Mouse (Mus musculus) limb, embryonic 11.5 days (tissue): ENCODE measurements around the gene Triap1. TPM values are rescaled to one million over a fixed set of nuclear protein-coding genes. Genes with fewer than 3 reads are reported as not detected.
"Not testable (repeated sequence)": the region's sequence is repeated elsewhere in the genome, so short reads cannot be mapped to it uniquely, and the experiment has no call there.

Source experiments
- ATAC-seq: fragments of 200-750 bp; cut with Nextera tagmentation; 2 replicates; pipeline ENCODE4 v1.8.0; 2017; ENCODE audit warnings: low read depth; ENCODE audit not compliant: insufficient number of reproducible peaks, low FRiP score, low TSS enrichment
- DNase-seq: peaks from one replicate; pipeline ENCODE4 v3.0.0-alpha.2; 2015; ENCODE audit warnings: low spot score
- H3K27ac ChIP-seq: fragments of 300-500 bp; sonication (generic); replicated peaks from 2 replicates; pipeline ENCODE4 v1.5.1; 2014; ENCODE audit warnings: low read depth, mild to moderate bottlenecking, low read length
- H3K27me3 ChIP-seq: fragments of 300-500 bp; sonication (generic); 2 replicates; pipeline ENCODE4 v1.6.1; 2014; ENCODE audit warnings: mild to moderate bottlenecking, low read length, mixed read lengths; ENCODE audit not compliant: control insufficient read depth, insufficient read depth
- H3K36me3 ChIP-seq: fragments of 300-500 bp; sonication (generic); 2 replicates; pipeline ENCODE4 v1.6.1; 2014; ENCODE audit warnings: mild to moderate bottlenecking, low read length, moderate library complexity, mixed read lengths; ENCODE audit not compliant: control insufficient read depth, insufficient read depth
- H3K4me1 ChIP-seq: fragments of 300-500 bp; sonication (generic); 2 replicates; pipeline ENCODE4 v1.6.1; 2014; ENCODE audit warnings: low read length, mixed read lengths; ENCODE audit not compliant: control insufficient read depth, insufficient read depth
- H3K4me2 ChIP-seq: fragments of 300-500 bp; sonication (generic); 2 replicates; pipeline ENCODE4 v1.6.1; 2014; ENCODE audit warnings: low read depth, mild to moderate bottlenecking, moderate library complexity; ENCODE audit not compliant: severe bottlenecking
- H3K4me3 ChIP-seq: fragments of 300-500 bp; sonication (generic); 2 replicates; pipeline ENCODE4 v1.5.1; 2014; ENCODE audit warnings: low read depth, low read length
- H3K9ac ChIP-seq: fragments of 300-500 bp; sonication (generic); 2 replicates; pipeline ENCODE4 v1.6.1; 2014; ENCODE audit warnings: mild to moderate bottlenecking, low read length
- H3K9me3 ChIP-seq: fragments of 300-500 bp; sonication (generic); 2 replicates; pipeline ENCODE4 v1.6.1; 2016; ENCODE audit warnings: low read length; ENCODE audit not compliant: control insufficient read depth
- WGBS: fragments of 180-500 bp; shearing (Covaris S2); extraction: QIAGEN DNeasy Blood & Tissue Kit; methylation state at CpG from one replicate; pipeline ENCODE4 v1.1.7; 2014; 5-methylcytosine and 5-hydroxymethylcytosine counted together
- polyA plus RNA-seq: library from polyadenylated mRNA; unstranded; fragments of >200 nt; fragmentation: Nextera tagmentation; extraction: Ambion mirVana; gene quantifications from 2 replicates; pipeline ENCODE4 v1.2.1, GENCODE M21; 2014

The Triap1 gene
- polyA plus RNA-seq, result 59.8 and 64.4 TPM in 2 replicates

DNA sequence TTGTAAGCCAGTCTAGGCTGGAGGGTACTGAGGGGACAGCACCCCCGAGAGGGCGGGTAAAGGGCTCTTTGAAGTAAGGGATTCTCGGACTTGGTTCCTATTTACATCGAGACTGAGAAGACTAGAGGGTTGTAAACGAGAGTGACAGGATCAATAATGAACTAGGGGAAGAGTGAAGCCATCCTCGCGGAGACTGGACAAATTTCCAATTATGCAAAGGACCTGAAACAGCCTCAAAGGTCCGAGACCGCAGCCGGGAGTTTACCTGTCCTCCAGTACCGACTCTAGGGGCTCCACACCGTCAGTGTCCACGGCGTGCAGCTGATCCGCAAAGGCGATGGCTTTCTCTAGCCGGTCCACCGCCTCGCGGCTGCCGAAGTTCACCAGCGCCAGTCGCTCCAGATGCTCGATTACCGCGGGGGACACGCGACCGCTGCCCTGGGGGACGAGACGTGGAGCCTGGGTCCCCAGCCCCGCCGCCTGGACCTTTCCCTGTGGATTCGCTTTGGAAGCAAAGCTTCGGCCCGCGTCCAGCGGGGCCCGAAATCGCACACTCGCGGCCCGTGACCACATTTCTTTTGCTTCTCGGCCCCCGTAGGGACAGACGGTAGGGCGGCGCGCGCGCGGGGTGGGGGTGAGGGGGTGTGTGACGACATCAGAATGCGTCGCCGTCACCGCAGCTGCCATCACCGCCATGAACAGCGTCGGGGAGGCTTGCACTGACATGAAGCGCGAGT lies at the start of gene Triap1, which contains the start of gene Gatc:
Gene Triap1, plus strand, starts transcription at position 649 of the 737 bp plus-strand sequence.
Gene Gatc, minus strand, starts transcription at position 602 of the 737 bp plus-strand sequence.
- peaks cover 7% of the 10 kb centered on the region; the same call in 1 of the 2 replicates for H3K4me1 ChIP-seq
- H3K4me2 ChIP-seq, result peak within 1 kb of the TSS; percentile 72
- WGBS, result under 1% methylated on average over 62 of the region's 62 CpGs
- peak; percentile 95 for DNase-seq
- no peaks in the 10 kb centered on the region for H3K27me3 ChIP-seq
- 0 out of 2 replicates have a peak within 1 kb of the TSS, but pooled peaks have one; percentile 55 for H3K27ac ChIP-seq
- no peaks in the 10 kb centered on the region for H3K9me3 ChIP-seq
- H3K4me3 ChIP-seq, result peak within 1 kb of the TSS; percentile 83
- peak; percentile 84 for ATAC-seq
- H3K9ac ChIP-seq, result peak within 1 kb of the TSS; percentile 85
- H3K36me3 ChIP-seq, result peaks cover 11% of the 10 kb centered on the region; the same call in 1 of the 2 replicates

DNA sequence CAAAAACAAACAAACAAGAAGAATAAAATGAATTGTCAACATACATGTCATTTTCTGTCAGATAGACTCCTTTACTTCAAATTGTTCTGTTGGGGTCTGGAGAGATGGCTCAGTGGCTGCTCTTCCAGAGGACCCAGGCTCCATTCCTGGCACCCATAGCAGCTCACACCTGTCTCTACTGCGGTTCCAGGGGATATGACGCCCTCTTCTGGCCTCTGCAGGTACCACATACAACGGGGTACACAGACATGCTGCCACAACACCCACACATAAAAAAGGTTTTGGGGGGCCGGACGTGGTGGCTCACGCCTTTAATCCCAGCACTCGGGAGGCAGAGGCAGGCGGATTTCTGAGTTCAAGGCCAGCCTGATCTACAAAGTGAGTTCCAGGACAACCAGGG lies 46.9 kb upstream of the Triap1 start:
- Histone ChIP-seq H3K4me2 (no peak overlapping the region), H3K4me3 (no peak overlapping the region), H3K36me3 (peaks cover 14% of the 10 kb centered on the region; the same call in 1 of the 2 replicates), H3K4me1 (0 out of 2 replicates have a peak, but pooled peaks cover 7% of the 10 kb centered on the region), H3K9me3 (no peaks in the 10 kb centered on the region), H3K27ac (no peak overlapping the region), H3K27me3 (no peaks in the 10 kb centered on the region), H3K9ac (no peak overlapping the region)
- DNase-seq (no peak), ATAC-seq (no peak)
- 89% methylated on average over 8 of the region's 8 CpGs for WGBS

DNA sequence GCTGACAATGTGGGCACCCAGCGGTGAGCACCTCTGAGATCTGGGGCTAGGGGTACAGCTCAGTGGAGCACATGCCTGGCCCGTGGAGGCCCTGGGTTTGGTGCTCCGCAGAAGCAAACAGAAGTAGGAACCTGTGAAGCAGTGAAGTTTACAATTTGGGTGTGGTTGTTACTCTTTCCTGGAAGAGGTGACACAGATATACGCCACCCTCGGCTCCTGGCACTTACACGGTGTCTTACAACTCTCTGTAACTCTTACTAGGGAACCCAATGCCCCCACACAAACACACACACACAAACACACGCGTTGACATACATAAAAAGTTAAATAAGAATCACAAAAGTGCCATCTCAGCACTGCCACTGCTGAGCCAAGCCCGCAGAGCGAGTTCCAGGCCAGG lies 44.7 kb upstream of the Triap1 start:
- Histone ChIP-seq H3K27ac (no peak overlapping the region), H3K9ac (no peak overlapping the region), H3K4me2 (no peak overlapping the region), H3K4me3 (no peak overlapping the region), H3K9me3 (no peaks in the 10 kb centered on the region), H3K27me3 (no peaks in the 10 kb centered on the region), H3K4me1 (0 out of 2 replicates have a peak, but pooled peaks cover 7% of the 10 kb centered on the region), H3K36me3 (peaks cover 14% of the 10 kb centered on the region; the same call in 1 of the 2 replicates)
- WGBS, result 86% methylated on average over 10 of the region's 10 CpGs
- DNase-seq, result no peak
- no peak for ATAC-seq

DNA sequence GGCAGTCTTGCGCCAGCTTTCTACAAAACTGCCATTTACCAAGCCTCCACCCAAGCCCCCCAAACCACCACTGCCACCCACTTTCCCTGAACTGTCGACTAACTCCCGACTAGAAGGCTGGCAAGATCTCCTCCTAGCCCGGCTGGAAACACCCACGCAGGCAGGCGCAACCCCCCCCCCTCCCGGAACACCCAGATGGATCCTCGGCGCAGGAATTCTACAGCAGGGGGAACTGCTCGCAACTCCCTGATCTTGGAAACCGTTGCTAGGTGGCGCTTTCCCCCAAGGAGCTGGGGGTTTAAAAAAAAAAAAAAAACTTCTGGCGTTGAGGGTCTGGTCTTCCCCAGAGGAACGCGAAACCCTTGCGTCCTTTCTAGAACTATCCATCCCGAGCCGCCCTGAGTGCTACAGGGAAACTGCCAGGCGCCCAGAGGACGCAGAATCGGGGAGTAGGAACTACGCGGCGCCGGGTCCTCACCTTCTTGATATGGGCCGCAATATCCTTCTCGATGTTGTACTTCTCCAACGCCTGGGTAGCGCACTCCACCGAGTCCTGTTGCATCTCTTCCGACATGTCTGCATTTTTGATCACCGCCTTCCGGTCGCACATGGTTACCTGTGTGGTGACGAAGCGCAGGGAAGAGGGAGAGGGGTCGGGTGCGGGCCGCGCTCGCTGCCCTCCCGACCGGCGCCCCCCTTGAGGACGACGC lies 40.8 kb upstream of the Triap1 start:
- WGBS, result under 1% methylated on average over 46 of the region's 46 CpGs
- no peaks in the 10 kb centered on the region for H3K27me3 ChIP-seq
- H3K27ac ChIP-seq, result peak overlapping the region; percentile 74
- H3K9ac ChIP-seq, result peak overlapping the region; percentile 89
- H3K4me2 ChIP-seq, result peak overlapping the region; percentile 62
- DNase-seq (peak; percentile 74), ATAC-seq (no peak)
- no peaks in the 10 kb centered on the region for H3K9me3 ChIP-seq
- 0 out of 2 replicates have a peak, but pooled peaks cover 7% of the 10 kb centered on the region for H3K4me1 ChIP-seq
- H3K36me3 ChIP-seq, result peaks cover 12% of the 10 kb centered on the region; the same call in 1 of the 2 replicates
- peak overlapping the region; percentile 95 for H3K4me3 ChIP-seq

DNA sequence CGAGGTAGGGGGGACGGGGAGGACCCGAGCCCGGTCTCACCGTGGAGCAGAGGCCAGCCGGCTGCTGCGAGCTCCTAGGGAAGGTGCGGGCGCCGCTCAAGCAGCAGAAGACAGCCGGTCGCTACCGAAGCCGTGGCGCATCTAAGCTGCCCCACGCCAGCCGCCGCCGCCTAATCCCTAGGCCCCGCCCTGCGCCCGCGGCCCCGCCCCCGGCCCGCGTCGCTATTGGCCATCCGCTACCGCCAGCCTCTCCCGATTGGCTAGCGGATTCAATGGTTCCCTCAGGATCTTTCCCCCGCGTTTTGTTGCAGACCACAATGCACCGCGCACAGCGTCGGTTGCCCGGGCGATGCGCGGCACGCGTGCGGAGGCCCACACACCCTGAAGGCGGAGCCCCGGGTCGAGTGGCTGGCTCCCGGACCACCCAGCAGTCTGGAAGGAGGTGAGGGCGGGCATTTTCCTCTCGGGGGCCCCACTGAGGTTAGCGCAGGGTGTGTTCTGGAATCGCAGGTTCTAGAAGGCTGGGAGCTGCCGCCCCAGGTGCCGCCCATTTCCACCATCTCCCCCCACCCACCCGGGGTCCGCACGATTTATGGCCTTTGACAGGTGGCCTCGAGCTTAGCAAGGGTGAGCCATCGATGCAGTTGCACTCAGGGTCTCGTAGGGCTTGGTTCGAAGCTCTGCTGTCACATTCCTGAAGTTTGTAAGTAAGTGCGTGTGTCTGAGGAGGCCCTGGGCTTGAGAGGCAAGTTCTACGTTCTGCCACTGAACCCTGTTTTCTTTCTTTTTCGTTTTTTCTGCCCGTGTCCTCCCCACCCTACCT lies 40.0 kb upstream of the Triap1 start, which contains the start of gene Dynll1:
Gene Dynll1, minus strand, starts transcription at position 208 of the 823 bp plus-strand sequence.
- Histone ChIP-seq H3K4me1 (0 out of 2 replicates have a peak, but pooled peaks cover 7% of the 10 kb centered on the region), H3K27ac (peak within 1 kb of the TSS; percentile 74), H3K4me2 (peak within 1 kb of the TSS; percentile 62), H3K27me3 (no peaks in the 10 kb centered on the region), H3K36me3 (peaks cover 11% of the 10 kb centered on the region; the same call in 1 of the 2 replicates), H3K4me3 (peak within 1 kb of the TSS; percentile 95), H3K9ac (peak within 1 kb of the TSS; percentile 89), H3K9me3 (no peaks in the 10 kb centered on the region)
- DNase-seq (peak; percentile 100), ATAC-seq (peak; percentile 98)
- under 1% methylated on average over 60 of the region's 66 CpGs for WGBS

DNA sequence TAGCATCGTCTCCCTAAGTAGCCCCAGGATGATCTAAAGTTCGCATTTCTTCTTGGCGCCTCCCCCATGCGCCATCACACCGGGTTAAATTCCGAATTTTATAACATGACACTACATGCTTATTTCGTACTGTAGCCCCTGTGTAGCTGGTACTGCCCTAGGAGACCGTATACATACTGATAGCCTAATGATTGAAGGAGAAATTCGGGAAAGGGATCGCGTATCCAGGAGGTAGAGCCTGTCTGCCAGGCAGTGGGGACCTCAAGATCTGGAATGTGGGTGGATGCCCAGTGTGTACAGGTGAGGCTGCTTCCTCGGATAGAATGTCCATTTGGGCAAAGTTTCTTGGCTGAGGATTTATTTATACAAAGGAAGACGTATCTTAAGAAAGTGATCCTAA lies 39.4 kb upstream of the Triap1 start:
- Histone ChIP-seq H3K27me3 (no peaks in the 10 kb centered on the region), H3K4me1 (0 out of 2 replicates have a peak, but pooled peaks cover 7% of the 10 kb centered on the region), H3K4me2 (peak overlapping the region; percentile 62), H3K9me3 (no peaks in the 10 kb centered on the region), H3K4me3 (peak overlapping the region; percentile 95), H3K27ac (peak overlapping the region; percentile 64), H3K36me3 (peaks cover 5% of the 10 kb centered on the region; the same call in 1 of the 2 replicates), H3K9ac (peak overlapping the region; percentile 54; the same call in 1 of the 2 replicates)
- ATAC-seq (no peak), DNase-seq (no peak)
- 25% methylated on average over 13 of the region's 13 CpGs for WGBS

DNA sequence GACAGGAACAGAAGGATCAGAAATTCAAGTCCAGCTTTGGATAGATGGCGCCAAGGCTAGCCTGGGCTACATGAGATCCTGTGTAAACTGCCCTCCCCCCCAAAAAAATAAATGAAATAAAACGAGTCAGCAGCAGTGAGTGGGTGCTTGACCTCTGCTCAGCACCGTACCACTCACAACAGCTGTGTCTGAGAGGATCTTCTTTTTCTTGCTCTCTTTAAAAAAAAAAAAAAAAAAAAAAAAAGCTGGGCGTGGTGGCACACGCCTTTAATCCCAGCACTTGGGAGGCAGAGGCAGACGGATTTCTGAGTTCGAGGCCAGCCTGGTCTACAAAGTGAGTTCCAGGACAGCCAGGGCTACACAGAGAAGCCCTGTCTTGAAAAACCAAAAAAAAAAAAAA lies 38.8 kb upstream of the Triap1 start:
- WGBS, result 82% methylated on average over 3 of the region's 7 CpGs
- H3K27me3 ChIP-seq, DNase-seq, H3K4me3 ChIP-seq, H3K4me1 ChIP-seq, H3K9me3 ChIP-seq, H3K27ac ChIP-seq, ATAC-seq, H3K9ac ChIP-seq, H3K4me2 ChIP-seq, H3K36me3 ChIP-seq: not testable (repeated sequence)
